Mouse (Mus musculus) cortical plate, adult 2 months (tissue): Measurements from ENCODE around the gene Cyp2e1.

Experiments
- CTCF ChIP-seq: fragments of 200-500 bp; IDR thresholded peaks from 2 replicates; pipeline ENCODE4 v1.5.1; 2011; ENCODE audit warnings: mild to moderate bottlenecking, control low read depth, low read length; ENCODE audit not compliant: insufficient read depth; ENCODE audit errors: extremely low read depth
- POLR2A ChIP-seq: fragments of 200-500 bp; IDR thresholded peaks from 2 replicates; pipeline ENCODE4 v1.6.1; 2011; ENCODE audit warnings: mild to moderate bottlenecking, low read length, control low read depth; ENCODE audit not compliant: insufficient read depth; ENCODE audit errors: extremely low read depth

GRCm38 (mm10) chr7:140802629-140803028 lies 39.1 kb downstream of the Cyp2e1 start:
- TF ChIP-seq CTCF (no peak), POLR2A (no peak)
